Mouse (Mus musculus) myocyte (in vitro differentiated cells): ENCODE results near the gene Ergic1.

Source experiments
- MAX ChIP-seq: IDR thresholded peaks from one replicate; pipeline ENCODE4 v1.6.1; 2011; ENCODE audit warnings: low read depth, mild to moderate bottlenecking, control low read depth
- POLR2A ChIP-seq: IDR thresholded peaks from one replicate; pipeline ENCODE4 v1.6.1; 2011; ENCODE audit warnings: low read depth, mild to moderate bottlenecking, control low read depth, moderate library complexity; ENCODE audit not compliant: insufficient read length
- POLR2AphosphoS2 ChIP-seq: IDR thresholded peaks from one replicate; pipeline ENCODE4 v1.6.1; 2011; ENCODE audit warnings: low read depth, control low read depth; ENCODE audit not compliant: insufficient read length
- REST ChIP-seq: IDR thresholded peaks from one replicate; pipeline ENCODE4 v1.6.1; 2011; ENCODE audit warnings: mild to moderate bottlenecking, control low read depth, moderate library complexity; ENCODE audit not compliant: insufficient read depth, insufficient read length
- SRF ChIP-seq: IDR thresholded peaks from one replicate; pipeline ENCODE4 v1.6.1; 2011; ENCODE audit warnings: low read depth; ENCODE audit not compliant: control insufficient read depth, insufficient read length
- USF1 ChIP-seq: IDR thresholded peaks from one replicate; pipeline ENCODE4 v1.6.1; 2011; ENCODE audit warnings: low read depth, mild to moderate bottlenecking, control low read depth, moderate library complexity

GRCm38 (mm10) chr17:26659573-26659915 is 98.3 kb downstream of the Ergic1 start:
- TF ChIP-seq REST (no peak), SRF (no peak), POLR2A (no peak), MAX (no peak), POLR2AphosphoS2 (peak; percentile 60), USF1 (no peak)
